Mouse (Mus musculus): ENCODE measurements at regions not wholly inside any gene's neighbourhood (a gene's known extent, or its start where the extent isn't known, plus 50 kb on each side); places are given as distances from the start of the nearest gene placed in this dataset.

- no peak for ATAC-seq
These were observed 53.7 kb upstream of the Ank start for GRCm38 (mm10) chr15:27412761-27413160.

GRCm38 (mm10) chr15:27413486-27413885, 53.0 kb upstream of the Ank start:
- no peak for ATAC-seq

- ATAC-seq: no peak
These were observed 51.7 kb upstream of the Ank start for GRCm38 (mm10) chr15:27414819-27415218.

All from activated CD4-positive, CD25-positive, alpha-beta regulatory T cell, adult 4 months (primary cell).